Mouse (Mus musculus): ENCODE measurements at regions not wholly inside any gene's neighbourhood (a gene's known extent, or its start where the extent isn't known, plus 50 kb on each side); places are given as distances from the start of the nearest gene placed in this dataset.

GRCm38 (mm10) chr11:33007826-33008530 lies 139.2 kb downstream of the Fgf18 start:
- Histone ChIP-seq H3K27ac (no peak overlapping the region), H3K4me1 (replicated peaks) (peaks cover 21% of the 10 kb centered on the region), H3K9ac (replicated peaks) (no peak overlapping the region), H3K9me3 (no peaks in the 10 kb centered on the region), H3K4me2 (no peak overlapping the region), H3K36me3 (no peaks in the 10 kb centered on the region), H3K27me3 (peaks cover 3% of the 10 kb centered on the region; the same call in 1 of the 2 replicates), H3K4me3 (replicated peaks) (no peak overlapping the region)
- ATAC-seq (ENCODE audit: insufficient number of reproducible peaks, insufficient read depth, low FRiP score, low TSS enrichment, low read depth): no peak
- WGBS: 87% methylated on average over 11 of the region's 11 CpGs

DNA sequence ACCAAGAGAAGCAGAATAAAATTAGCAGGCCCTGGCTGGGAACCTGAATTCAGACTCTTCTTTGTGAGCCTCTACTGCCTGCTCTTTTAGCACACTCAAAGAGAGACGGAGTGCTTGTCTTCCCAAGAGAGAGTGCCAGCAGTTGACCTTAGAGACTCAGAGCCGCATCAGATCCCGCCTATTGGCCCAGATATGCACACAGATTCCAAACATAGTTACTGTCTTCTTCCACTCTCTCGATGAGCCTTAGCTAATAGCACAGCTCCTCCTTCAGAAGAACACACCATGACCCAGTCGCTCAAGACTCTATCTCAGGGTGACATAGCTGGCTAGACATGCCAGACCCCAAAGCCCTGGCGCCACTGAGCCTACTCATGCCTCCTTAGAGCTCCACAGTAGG lies 139.8 kb downstream of the Fgf18 start:
- H3K4me2 ChIP-seq: no peak overlapping the region
- no peak overlapping the region for H3K27ac ChIP-seq
- H3K4me3 ChIP-seq (replicated peaks): no peak overlapping the region
- WGBS: 87% methylated on average over 6 of the region's 6 CpGs
- no peak overlapping the region for H3K9ac ChIP-seq (replicated peaks)
- H3K27me3 ChIP-seq: 0 out of 2 replicates have a peak, but pooled peaks cover 3% of the 10 kb centered on the region
- ATAC-seq (ENCODE audit: insufficient number of reproducible peaks, insufficient read depth, low FRiP score, low TSS enrichment, low read depth): no peak
- peaks cover 17% of the 10 kb centered on the region for H3K4me1 ChIP-seq (replicated peaks)
- no peaks in the 10 kb centered on the region for H3K9me3 ChIP-seq
- no peaks in the 10 kb centered on the region for H3K36me3 ChIP-seq

GRCm38 (mm10) chr11:33005183-33005582 lies 142.0 kb downstream of the Fgf18 start:
- peak; percentile 79 for ATAC-seq (ENCODE audit: insufficient number of reproducible peaks, insufficient read depth, low FRiP score, low TSS enrichment, low read depth)
- H3K9ac ChIP-seq (replicated peaks): no peak overlapping the region
- 11% methylated on average over 4 of the region's 4 CpGs for WGBS
- H3K4me1 ChIP-seq (replicated peaks): peaks cover 17% of the 10 kb centered on the region
- H3K4me3 ChIP-seq (replicated peaks): no peak overlapping the region
- H3K27ac ChIP-seq: peak overlapping the region; percentile 74
- H3K9me3 ChIP-seq: no peaks in the 10 kb centered on the region
- H3K4me2 ChIP-seq: peak overlapping the region; percentile 30; the same call in 1 of the 2 replicates
- 0 out of 2 replicates have a peak, but pooled peaks cover 3% of the 10 kb centered on the region for H3K27me3 ChIP-seq
- H3K36me3 ChIP-seq: no peaks in the 10 kb centered on the region

- Histone ChIP-seq H3K9ac (replicated peaks) (no peak overlapping the region), H3K4me1 (replicated peaks) (peaks cover 17% of the 10 kb centered on the region), H3K27ac (peak overlapping the region; percentile 74), H3K27me3 (0 out of 2 replicates have a peak, but pooled peaks cover 3% of the 10 kb centered on the region), H3K4me3 (replicated peaks) (no peak overlapping the region), H3K36me3 (no peaks in the 10 kb centered on the region), H3K9me3 (no peaks in the 10 kb centered on the region), H3K4me2 (no peak overlapping the region)
- no peak for ATAC-seq (ENCODE audit: insufficient number of reproducible peaks, insufficient read depth, low FRiP score, low TSS enrichment, low read depth)
- 63% methylated on average over 11 of the region's 11 CpGs for WGBS
These were observed 142.6 kb downstream of the Fgf18 start for GRCm38 (mm10) chr11:33004603-33005002.

- Histone ChIP-seq H3K4me1 (replicated peaks) (peaks cover 5% of the 10 kb centered on the region), H3K9ac (replicated peaks) (no peak overlapping the region), H3K4me2 (no peak overlapping the region), H3K27me3 (no peaks in the 10 kb centered on the region), H3K27ac (no peak overlapping the region), H3K36me3 (no peaks in the 10 kb centered on the region), H3K4me3 (replicated peaks) (no peak overlapping the region), H3K9me3 (no peaks in the 10 kb centered on the region)
- WGBS: 85% methylated on average over 4 of the region's 4 CpGs
- ATAC-seq (ENCODE audit: insufficient number of reproducible peaks, insufficient read depth, low FRiP score, low TSS enrichment, low read depth): no peak
These were observed 147.4 kb downstream of the Fgf18 start for GRCm38 (mm10) chr11:32999684-33000255.

DNA sequence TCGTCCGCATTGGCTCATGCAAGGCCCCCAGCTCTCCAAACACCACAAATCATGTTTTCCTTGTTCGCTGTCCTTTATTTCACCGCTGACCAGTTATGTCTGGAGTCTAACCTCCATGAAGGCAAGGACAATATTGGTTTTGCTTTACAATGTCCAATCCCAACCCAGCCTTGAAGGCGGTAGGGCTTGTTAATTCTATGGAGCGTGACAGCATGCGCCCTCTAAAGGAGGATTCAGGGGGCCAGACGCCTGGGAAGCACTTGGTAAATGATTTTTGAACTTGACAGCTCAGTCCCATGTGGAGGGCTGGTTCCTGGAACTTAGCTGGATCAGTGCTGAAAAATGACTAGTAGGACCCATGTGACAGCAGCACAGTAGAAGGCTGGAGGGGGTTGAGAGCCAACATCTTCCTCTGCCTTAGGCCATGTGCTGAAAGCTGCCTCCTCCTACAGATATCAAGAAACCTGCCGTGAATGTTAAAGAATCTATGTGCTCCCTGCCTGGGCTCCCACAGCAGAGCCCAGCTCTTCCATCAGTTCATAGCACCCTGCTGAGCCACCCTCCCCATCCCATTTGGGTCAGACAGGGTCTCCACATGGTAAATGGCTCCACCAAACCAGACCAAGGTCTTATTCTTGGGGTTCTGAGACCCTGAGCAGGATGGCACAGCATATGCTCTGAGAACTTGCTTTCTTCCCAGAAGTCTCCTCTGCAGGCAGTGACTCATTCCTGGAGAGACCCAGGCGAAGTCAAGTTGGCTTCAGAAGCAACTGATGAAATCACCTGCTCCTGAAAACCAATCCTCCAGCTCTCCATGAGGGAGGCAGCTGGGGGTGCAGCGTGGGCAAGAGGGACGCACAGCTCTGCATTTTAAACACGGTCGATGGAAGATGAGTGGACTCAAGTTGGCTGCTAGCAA lies 148.3 kb downstream of the Fgf18 start:
- Histone ChIP-seq H3K9ac (replicated peaks) (no peak overlapping the region), H3K36me3 (no peaks in the 10 kb centered on the region), H3K4me3 (replicated peaks) (no peak overlapping the region), H3K27me3 (no peaks in the 10 kb centered on the region), H3K4me2 (no peak overlapping the region), H3K27ac (no peak overlapping the region), H3K9me3 (no peaks in the 10 kb centered on the region), H3K4me1 (replicated peaks) (no peaks in the 10 kb centered on the region)
- 82% methylated on average over 14 of the region's 14 CpGs for WGBS
- ATAC-seq (ENCODE audit: insufficient number of reproducible peaks, insufficient read depth, low FRiP score, low TSS enrichment, low read depth): no peak

- ATAC-seq (ENCODE audit: insufficient number of reproducible peaks, insufficient read depth, low FRiP score, low TSS enrichment, low read depth): no peak
- no peaks in the 10 kb centered on the region for H3K9me3 ChIP-seq
- H3K36me3 ChIP-seq: no peaks in the 10 kb centered on the region
- WGBS: 75% methylated on average over 4 of the region's 4 CpGs
- H3K4me1 ChIP-seq (replicated peaks): no peaks in the 10 kb centered on the region
- H3K27ac ChIP-seq: no peak overlapping the region
- no peak overlapping the region for H3K4me2 ChIP-seq
- H3K9ac ChIP-seq (replicated peaks): no peak overlapping the region
- H3K27me3 ChIP-seq: no peaks in the 10 kb centered on the region
- no peak overlapping the region for H3K4me3 ChIP-seq (replicated peaks)
These were observed 152.8 kb downstream of the Fgf18 start for GRCm38 (mm10) chr11:32994391-32994790.

GRCm38 (mm10) chr11:32993439-32993838 lies 153.8 kb downstream of the Fgf18 start:
- Histone ChIP-seq H3K9me3 (no peaks in the 10 kb centered on the region), H3K4me3 (replicated peaks) (no peak overlapping the region), H3K36me3 (no peaks in the 10 kb centered on the region), H3K4me2 (no peak overlapping the region), H3K4me1 (replicated peaks) (no peaks in the 10 kb centered on the region), H3K27ac (no peak overlapping the region), H3K27me3 (no peaks in the 10 kb centered on the region), H3K9ac (replicated peaks) (no peak overlapping the region)
- ATAC-seq (ENCODE audit: insufficient number of reproducible peaks, insufficient read depth, low FRiP score, low TSS enrichment, low read depth): no peak
- WGBS: 88% methylated on average over 8 of the region's 8 CpGs

GRCm38 (mm10) chr11:32991036-32991616 lies 156.1 kb downstream of the Fgf18 start:
- H3K4me2 ChIP-seq: no peak overlapping the region
- no peak overlapping the region for H3K9ac ChIP-seq (replicated peaks)
- no peaks in the 10 kb centered on the region for H3K9me3 ChIP-seq
- no peak overlapping the region for H3K4me3 ChIP-seq (replicated peaks)
- H3K27me3 ChIP-seq: no peaks in the 10 kb centered on the region
- no peak for ATAC-seq (ENCODE audit: insufficient number of reproducible peaks, insufficient read depth, low FRiP score, low TSS enrichment, low read depth)
- WGBS: 85% methylated on average over 5 of the region's 5 CpGs
- no peaks in the 10 kb centered on the region for H3K4me1 ChIP-seq (replicated peaks)
- H3K27ac ChIP-seq: no peak overlapping the region
- no peaks in the 10 kb centered on the region for H3K36me3 ChIP-seq

DNA sequence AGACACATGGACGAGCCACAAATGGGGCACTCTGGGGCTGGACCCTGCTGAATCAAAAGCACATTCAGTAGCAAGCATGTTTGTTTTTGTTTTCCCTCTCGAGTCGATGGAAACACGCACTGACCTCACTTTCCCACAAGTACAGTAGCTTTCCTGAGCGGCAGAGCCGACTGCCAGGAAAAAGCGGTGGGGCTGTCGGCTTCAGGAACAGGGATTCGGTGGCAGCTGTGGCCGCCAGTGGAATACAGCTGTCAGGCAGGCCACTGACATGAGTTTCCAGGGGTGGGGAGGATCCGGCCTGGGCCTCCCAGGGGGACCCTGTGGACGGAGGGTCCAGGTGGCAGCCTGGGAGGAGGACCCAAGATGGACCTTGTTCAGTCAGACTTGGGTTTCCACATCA lies 157.0 kb downstream of the Fgf18 start:
- Histone ChIP-seq H3K27ac (no peak overlapping the region), H3K4me2 (no peak overlapping the region), H3K9me3 (no peaks in the 10 kb centered on the region), H3K27me3 (no peaks in the 10 kb centered on the region), H3K36me3 (no peaks in the 10 kb centered on the region), H3K4me3 (replicated peaks) (no peak overlapping the region), H3K4me1 (replicated peaks) (no peaks in the 10 kb centered on the region), H3K9ac (replicated peaks) (no peak overlapping the region)
- no peak for ATAC-seq (ENCODE audit: insufficient number of reproducible peaks, insufficient read depth, low FRiP score, low TSS enrichment, low read depth)
- 87% methylated on average over 12 of the region's 12 CpGs for WGBS

- H3K27me3 ChIP-seq: no peaks in the 10 kb centered on the region
- H3K36me3 ChIP-seq: no peaks in the 10 kb centered on the region
- no peak overlapping the region for H3K27ac ChIP-seq
- H3K9me3 ChIP-seq: no peaks in the 10 kb centered on the region
- no peak overlapping the region for H3K4me2 ChIP-seq
- H3K4me3 ChIP-seq (replicated peaks): no peak overlapping the region
- ATAC-seq (ENCODE audit: insufficient number of reproducible peaks, insufficient read depth, low FRiP score, low TSS enrichment, low read depth): no peak
- H3K9ac ChIP-seq (replicated peaks): no peak overlapping the region
- peaks cover 8% of the 10 kb centered on the region; the same call in 1 of the 2 replicates for H3K4me1 ChIP-seq (replicated peaks)
- 93% methylated on average over 7 of the region's 7 CpGs for WGBS
These were observed 154.5 kb upstream of the Smim23 start for GRCm38 (mm10) chr11:32978899-32979298.

Data from limb, embryonic 12.5 days (tissue).